Mouse (Mus musculus): ENCODE results near the gene Srsf4.

Srsf4 gene

DNA sequence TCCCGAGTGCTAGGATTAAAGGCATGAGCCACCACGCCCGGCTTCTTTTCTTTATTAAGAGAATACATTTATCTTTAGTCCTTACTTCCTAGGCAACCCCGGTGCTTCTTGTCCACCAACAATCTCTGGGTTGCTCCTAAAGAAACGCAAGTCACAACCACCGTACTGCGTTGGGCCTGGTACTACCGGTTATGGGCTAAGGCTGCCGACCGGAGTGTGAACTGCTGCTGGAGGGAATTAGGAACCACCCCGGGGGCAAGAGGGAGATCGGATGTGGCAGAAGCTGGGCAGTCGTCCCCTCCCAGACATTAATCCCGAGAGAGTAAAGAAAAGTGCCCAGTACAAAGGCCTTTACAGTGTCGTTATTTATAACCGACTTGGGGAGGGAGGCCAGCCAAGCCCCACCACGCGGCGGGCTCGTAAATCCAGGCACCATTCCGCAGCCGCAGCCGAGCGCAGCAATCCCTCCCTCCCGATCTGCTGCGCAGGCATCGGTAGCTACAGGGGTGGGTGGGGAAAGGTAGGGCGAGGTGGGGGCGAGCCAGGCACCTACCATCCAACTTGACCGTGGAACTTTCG, 41.6 kb downstream of the Srsf4 start:
- no peak for DNase-seq (ENCODE audit: low spot score in 2 of 2)

DNA sequence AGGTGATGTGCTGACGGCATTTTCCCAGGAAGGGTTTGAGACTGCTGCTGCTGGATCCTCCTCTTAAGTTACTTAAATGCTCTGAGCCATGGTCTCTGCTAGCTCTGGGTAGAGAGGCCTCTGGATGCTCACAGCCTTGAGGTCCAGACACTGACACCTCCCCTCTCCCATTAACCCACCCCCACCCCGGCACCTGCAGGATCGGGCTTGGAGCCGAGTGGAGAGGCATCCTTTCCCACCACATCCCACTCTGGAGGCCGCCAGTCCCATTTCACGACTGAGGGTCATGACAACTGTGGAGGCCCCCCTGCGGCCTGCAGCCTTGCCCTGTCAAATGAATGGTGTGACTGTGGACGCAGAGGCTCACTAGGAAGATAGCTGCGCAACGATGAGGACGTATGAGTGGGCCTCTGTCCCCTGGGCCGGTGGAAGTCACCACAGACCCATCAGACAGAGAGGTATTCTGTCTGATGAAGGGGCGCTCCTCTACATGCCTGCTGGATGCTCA, 42.5 kb downstream of the Srsf4 start:
- no peak for DNase-seq (ENCODE audit: low spot score in 2 of 2)

DNA sequence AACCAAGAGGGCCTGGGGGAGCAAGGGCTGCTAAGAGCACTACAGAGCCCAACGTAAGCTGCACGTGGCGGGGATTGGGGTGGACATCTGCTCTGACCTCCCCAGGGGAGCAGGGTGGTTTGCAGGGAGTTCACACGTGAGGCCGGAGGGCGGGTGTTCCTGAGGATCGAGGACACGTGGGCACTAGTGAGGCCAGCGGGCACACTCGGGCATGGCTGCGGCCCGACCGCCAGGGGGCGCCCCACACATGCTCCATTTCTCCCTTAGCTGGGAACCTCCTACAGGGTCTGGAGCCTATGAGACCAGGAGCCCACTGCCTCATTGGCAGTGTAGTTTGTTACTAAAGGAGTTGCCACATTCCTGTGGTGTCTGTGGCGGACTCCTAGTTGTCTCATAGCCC, 43.0 kb downstream of the Srsf4 start:
- peak in 1 of 2 experiments; percentile 70 for DNase-seq (ENCODE audit: low spot score in 2 of 2)

DNA sequence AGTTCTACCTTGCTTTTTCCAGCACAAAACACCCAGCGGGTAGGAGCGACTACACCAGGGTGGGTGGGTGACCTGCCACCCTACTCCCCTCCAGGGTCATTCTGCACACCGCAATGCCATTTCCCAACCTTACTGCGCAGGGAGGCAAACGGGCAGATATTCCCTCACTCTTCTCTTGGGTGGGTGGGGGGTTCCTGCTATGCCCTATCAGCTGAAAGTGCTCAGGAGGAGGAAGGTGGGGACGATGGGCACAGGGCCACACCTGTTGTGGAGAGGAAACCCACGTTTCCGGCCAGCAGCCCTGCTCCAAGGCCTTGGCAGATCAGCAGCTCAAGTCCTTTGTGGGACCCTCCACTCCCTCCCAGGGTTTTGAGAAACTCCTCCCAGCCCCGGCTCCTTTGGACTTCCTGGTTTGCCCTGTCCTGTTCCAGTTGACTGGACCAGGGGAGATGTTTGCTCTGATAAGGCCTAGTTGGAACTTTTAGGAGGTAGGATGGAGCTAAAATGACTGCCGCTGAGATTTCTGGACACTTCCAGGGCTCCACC, 43.7 kb downstream of the Srsf4 start:
- no peak for DNase-seq (ENCODE audit: low spot score in 2 of 2)

DNA sequence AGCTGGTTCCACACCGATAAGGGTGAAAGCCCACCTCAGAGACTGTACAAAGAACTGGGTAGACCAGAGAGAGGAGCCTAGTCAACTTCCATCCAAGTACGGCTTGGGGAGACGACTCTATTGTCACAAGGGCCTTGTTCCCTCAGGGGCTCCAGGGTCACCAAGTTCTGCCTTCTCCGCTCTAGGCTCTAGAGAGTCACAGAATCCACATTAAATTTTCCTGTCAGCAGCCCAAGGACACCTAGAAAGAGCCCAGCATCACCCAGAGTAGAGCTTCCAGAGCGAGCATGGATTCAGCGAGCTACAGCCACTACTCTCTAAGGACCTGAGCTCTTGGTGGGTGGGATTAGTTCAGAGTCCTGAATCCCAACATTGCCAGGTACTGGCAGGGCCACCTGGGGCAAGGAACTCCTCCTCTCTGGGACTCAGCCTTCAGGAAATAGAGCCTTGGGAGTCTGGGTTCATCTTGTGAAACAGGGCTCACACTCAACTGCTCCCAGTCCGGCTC, 44.7 kb downstream of the Srsf4 start:
- no peak for DNase-seq (ENCODE audit: low spot score in 2 of 2)

DNA sequence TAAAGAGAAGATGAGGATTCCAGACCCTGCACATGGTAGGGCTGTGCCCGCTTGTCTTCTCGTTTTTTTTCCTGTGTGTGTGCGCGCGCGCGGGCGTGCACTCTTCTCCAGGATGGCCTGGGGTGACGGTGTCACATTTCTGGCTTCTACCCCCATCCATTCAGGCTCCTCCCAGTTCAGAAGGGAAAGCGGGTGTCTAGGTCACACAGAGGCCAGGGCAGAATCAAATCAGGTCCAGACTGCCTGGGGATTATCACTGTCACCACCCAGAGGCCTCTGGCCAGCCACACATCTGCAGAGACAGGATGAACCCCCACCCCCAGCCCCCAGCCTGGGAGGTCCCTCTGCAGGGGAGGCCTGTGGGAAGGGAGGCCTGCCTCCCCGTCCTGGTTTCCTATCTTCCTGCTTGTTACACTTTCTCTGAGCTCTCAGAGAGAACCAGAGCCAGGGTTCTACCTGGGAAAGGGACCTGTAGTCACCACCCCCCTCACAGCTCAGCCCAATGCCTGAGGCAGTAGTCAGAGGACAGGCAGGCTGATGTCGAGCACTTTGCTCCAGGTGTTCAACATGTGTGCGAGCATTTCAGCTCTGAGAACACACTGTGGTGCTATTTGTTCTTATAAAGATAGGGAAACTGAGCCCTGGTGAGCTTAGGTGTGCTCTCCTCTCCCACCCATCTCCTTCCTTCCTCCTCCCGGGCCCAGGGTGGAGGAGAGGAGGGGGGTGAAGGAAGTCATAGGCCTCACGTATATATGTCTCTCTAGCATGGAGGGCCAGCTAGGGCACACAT, 45.5 kb downstream of the Srsf4 start:
- no peak for DNase-seq (ENCODE audit: low spot score in 2 of 2)

DNA sequence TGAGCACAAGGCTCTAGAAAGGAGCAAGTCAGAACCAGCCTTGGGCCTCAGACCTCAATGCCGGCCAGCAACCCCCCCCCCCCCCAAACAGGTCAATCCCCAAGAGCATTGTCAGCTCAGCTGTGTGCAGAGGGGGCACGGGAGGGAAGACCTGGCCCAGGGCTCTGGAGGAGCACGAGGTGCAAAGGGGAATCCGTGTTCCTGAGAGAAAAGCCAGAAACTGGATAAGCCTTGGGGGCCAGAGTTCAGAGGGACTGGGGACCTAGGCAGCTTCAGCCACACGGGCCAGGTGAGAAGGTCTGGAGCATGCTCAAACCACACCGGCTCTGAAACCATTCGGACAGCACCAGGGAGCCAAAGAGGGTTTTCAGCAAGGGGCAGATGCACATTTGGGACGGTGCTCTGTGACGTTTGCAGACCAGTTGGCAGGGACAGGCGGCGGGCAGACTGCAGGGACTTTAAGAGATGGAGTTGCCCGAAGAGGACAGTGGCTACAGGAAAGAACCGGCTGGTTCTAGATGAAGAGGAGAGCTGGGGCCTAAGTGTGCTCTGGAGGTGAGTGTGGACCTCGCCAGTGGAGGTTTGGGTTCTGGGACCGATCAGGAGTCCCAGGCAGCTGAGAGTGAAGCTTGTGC, 46.2 kb downstream of the Srsf4 start:
- DNase-seq (ENCODE audit: low spot score in 2 of 2): no peak

DNA sequence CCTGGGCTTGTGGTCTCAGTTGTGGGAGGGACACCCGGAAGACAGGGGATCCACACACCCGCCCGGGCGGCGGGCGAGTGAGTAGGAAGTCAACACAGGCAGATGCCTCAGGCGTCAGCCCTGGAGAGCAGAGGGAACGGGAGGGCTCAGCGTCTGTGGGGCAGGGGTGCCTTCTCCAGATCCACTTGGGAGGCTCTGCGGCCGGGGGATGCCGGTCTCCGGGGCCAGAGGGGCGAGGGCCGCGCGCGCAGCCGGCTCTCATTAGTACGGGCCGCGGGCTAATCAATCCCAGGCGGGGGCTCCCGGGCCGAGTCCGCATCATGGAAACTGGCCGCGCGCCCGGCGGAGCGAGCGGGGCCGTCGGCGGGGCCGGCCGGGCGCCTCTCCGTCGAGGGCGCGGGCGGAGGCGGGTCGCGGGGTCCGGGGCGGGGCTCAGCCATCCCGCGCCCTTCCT, 46.8 kb downstream of the Srsf4 start:
- no peak for DNase-seq (ENCODE audit: low spot score in 2 of 2)

DNA sequence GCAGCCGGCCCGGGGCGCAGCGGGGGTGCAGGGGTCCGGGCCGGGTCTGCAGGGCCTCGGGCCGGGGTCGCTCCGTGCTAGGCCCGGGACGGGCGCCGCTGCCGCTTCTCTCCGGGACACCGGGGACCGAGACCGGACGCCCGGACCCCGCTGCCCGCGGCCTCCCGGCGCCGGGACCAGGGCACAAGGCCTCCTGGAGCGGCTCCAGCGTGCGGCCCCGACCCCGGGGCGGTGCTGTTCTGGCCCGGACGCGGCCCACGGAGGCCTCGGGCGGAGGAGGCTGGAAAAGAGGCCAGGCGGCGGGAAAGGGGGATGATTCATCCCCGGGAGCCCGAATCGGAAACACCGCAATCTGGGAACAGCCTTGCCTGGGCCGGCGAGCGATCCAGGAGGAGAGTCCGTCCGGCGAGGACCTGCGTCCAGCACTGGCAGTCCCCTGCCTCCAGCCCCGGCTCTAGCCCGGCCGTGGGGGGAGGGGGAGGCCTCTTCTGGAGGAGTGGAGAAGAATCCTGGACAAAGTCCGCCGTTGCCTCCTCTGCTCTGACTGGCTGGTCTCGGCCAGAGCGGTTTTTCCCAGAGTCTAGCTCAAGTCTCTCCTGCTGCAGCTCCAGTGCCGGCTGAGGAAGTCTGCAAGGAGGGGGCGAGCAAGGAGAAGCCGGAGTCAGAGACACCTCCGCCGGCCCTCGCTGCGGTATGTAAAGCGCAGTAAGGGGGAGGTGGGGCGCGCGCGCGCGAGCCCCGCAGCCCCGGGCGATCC, 47.4 kb downstream of the Srsf4 start:
- no peak for DNase-seq (ENCODE audit: low spot score in 2 of 2)

DNA sequence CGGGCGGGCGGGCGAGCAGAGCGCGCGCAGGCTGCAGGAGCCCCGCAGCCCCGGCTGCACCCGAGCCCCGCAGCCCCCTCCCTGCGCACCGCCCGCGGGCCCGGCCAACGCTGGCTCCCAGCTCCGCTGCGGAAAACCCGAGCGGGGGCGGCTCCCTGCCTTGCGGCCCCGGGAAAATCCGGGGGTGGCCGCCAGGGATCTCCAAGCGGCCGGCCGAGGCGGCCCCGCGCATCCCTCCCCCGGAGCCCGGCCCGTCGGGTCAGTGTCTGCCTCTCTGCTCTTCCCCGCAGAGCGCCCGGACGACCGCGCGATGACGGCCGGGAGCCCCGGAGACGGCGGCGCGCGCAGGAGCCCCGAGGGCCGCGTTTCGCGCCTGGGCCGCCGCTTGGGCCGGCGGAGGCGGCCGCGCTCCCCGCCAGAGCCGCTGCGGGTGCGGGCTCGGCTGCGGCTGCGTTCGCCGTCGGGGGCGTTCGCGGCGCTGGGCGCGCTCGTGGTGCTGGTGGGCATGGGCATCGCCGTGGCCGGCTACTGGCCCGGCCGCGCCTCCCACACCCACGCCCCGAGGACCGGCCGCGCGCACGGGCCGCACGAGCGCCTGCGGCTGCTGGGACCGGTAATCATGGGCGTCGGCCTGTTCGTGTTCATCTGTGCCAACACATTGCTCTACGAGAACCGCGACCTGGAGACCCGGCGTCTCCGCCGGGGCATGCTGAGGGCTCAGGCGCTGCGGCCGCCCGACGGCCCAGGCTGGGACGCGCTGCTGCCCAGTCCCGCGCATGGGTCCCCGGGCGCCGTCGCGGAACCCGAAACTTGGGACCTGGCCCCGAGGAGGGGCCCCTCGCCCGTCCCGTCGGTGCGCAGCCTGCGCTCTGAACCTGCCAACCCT, 48.3 kb downstream of the Srsf4 start, which contains the start of gene Tmem200b:
Gene Tmem200b, plus strand, starts transcription at position 311 of the 886 bp plus-strand sequence.
- no peak for DNase-seq (ENCODE audit: low spot score in 2 of 2)

DNA sequence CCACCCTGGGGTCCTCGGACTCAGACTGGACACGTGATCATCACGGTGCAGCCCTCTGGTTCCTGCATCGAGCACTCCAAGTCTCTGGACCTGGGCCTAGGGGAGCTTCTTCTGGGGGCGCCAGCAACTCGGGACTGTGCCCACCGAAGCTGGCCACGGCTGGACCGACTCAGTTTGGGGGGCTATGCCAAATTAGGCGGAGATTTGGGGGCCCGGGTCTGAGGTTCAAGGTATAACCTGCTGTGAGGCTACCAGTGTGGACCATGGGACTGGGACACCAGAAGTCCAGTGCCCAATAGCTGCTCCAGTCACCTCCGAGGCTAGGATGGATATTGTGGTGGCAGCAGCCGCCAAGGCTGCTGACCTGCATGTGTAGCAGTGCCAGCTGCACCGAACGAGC, 49.0 kb downstream of the Srsf4 start:
- DNase-seq (ENCODE audit: low spot score in 2 of 2): no peak

DNA sequence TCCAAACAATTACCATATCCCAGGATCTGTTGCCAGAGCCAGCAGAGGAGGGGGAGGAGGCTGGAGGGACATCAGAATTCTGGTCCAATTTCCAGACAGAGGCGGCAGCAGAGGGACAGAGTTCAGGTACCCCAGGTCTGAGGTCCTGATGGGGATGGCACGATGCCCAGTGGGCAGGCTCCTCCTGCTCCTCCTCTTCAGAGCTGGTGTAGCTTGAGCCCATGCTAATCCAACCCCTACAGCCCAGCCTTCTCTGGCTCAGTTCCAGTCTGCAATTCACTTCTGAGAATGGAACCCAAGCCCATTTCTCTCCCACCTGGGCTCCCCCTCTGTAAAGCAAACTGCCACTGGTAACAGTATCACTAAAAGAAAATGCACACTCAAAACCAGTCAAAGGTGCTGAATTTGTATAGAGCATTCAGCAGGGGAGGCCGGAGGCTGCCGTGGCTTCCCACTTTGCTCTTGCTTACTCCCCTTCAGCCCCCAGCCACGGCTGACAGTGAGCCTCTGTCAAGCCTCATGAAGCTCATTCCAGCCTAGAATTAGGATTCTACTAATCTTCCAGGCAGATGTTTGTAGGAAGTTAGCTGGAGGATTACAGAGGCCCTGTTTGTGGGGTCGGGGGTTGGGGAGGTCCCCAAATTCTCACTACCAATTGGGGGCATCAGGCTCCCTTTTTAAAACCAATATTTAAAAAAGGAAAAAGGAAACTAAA, 50.8 kb downstream of the Srsf4 start:
- DNase-seq (ENCODE audit: low spot score in 2 of 2): no peak

DNA sequence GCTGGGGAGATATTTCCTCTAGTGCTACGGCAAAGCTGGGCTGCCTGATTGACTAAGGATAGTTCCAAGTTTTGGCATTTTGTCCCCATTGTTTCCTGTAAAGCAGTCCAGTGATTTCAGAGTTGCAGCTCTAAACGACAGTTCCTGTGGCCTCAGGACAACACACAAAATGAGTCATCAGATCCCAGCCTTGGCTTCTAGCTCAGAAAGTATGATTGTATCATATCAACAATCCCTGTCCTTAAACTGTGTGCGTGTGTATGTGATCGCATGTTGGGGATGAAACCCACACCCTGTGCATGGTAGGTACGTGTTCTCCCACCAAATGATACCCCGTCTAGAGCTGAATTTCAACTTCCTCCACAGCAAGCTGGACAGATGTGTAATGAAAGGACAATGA, 55.7 kb downstream of the Srsf4 start:
- DNase-seq (ENCODE audit: low spot score in 2 of 2): no peak

DNA sequence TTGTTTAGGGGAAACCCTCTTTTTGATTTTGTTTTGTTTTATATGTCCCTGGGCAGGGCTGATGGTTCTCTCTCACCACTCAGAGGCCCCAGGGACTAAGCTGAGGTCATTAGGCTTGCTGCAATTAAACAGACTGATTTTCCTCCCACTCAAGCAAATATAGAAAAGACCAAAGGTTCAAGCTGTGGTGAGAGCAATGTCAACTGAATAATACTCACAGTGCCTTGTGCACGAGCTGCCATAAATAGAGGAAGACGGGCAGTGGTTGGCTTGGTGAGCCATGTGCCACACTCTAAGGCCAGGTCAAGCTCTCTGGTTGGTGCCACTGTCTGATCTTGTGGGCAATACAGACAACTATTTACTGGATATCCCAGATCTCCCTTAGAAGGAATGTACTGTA, 66.0 kb downstream of the Srsf4 start:
- DNase-seq (ENCODE audit: low spot score in 2 of 2): no peak

DNA sequence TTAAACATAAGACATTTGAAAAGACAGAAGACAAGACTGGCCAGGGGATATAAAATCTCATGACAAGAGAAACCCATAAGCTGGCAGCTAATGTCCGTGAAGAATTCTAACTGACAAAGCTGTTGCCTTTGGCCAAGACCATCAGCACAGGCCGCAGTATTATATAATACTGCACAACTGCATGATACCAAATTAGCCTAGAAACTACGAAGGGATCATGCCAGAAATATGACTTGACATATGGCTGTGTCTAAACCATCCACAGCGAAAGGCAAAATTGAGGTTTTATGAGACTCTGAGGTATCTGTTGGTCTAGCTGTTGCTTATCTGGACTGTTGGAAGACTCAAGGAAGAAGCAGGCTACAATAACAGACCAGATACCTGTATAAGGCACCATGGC, 67.4 kb downstream of the Srsf4 start:
- DNase-seq (ENCODE audit: low spot score in 2 of 2): no peak

DNA sequence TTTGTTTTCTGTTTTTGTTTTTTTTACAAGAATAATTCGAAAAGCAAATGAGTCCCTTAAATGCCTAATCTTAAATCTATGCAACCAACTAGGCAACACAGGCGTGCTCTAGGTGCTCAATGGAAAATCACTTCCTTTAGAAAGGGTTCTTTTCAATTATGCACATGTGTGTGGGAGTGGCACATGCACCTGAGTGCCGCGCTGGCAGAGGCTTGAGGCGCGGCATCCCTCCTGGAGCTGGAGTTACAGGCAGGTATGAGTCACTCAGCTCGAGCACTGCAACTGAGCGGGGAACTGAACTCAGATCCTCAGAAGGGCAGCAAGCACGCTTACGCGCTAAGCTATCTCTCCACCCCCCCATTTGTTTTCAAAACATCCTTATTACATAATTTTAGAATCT, 74.4 kb downstream of the Srsf4 start:
- no peak for DNase-seq (ENCODE audit: low spot score in 2 of 2)

DNA sequence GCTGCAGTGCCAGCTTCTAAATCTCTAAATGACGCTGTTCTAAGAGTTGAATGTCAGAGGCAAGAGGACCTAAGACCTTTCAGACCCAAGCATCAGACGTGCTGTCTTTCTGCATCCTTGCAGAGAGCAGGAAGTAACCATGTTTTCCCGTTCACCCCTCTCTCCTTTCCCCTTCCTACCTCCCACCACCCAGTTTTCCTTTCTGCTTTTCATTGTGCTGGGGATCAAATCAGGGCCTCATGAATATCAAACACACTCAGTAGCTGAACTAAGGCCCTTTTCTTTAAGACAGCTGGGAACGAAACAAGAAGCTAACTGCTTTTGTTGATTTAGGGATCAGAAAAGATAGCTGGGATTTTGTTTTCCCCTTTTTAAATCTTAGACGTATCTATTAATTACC, 76.5 kb downstream of the Srsf4 start:
- DNase-seq (ENCODE audit: low spot score in 2 of 2): no peak

DNA sequence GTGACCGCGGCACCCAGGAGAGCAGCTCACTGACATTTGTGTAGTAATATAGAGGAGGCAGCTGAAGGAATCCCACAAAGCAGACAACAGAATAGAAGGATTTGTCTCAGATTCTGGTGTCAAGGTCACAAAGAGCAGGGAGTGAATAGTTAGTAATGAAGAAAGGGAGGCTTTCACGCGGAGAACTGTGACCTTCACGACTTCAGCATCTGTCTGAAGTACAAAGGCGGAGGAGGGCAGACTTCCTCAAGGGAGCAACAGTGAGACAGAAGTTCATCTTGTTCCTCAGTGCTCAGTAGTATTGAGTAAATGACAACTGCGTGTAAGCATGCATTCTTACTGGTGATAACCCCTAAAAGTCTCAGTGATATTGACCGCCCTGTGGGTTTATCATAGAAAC, 77.2 kb downstream of the Srsf4 start:
- no peak for DNase-seq (ENCODE audit: low spot score in 2 of 2)

Data from right cerebral cortex, postnatal 36 days (tissue).